Mouse (Mus musculus): ENCODE results near the gene Gm17509. TPM values are rescaled to one million over a fixed set of nuclear protein-coding genes. Genes with fewer than 3 reads are reported as not detected.

Gene Gm17509
- polyA plus RNA-seq, 1 experiment from 2014 or later: 0.12 TPM

DNA sequence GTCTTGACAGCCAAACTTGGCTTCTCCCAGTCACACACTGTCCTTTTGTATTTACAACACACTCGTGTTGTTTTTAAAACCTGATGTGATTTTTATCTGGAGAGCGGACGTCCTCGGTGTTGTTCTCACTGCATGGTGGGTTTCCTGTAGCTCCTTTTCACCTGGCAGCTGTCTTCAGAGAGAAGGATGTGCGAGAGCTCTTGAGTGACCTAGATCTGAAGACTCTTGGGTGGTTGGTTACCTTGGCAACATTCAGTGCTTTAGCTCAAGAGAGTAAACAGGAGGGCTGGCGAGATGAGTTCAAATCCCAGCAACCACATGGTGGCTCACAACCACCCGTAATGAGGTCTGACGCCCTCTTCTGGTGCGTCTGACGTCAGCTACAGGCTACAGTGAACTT is 4.7 kb downstream of the Gm17509 start:
- Histone ChIP-seq H3K27ac (ENCODE audit: low read length) (no peak overlapping the region), H3K9me3 (replicated peaks; ENCODE audit: control insufficient read depth, low read length) (no peaks in the 10 kb centered on the region), H3K4me1 (ENCODE audit: control insufficient read depth, insufficient read depth, low read length) (peaks cover 4% of the 10 kb centered on the region), H3K36me3 (ENCODE audit: control insufficient read depth, insufficient read depth) (no peaks in the 10 kb centered on the region), H3K4me3 (ENCODE audit: low read length) (no peak overlapping the region), H3K9ac (ENCODE audit: low read length) (no peak overlapping the region), H3K27me3 (ENCODE audit: control insufficient read depth, insufficient read depth, low read length) (0 out of 2 replicates have a peak, but pooled peaks cover 5% of the 10 kb centered on the region), H3K4me2 (ENCODE audit: low read depth, low read length) (no peak overlapping the region)
- ATAC-seq (replicated peaks; ENCODE audit: extremely low read depth, insufficient read depth, low FRiP score): peak; percentile 71
- 28% methylated on average over 10 of the region's 10 CpGs for WGBS

DNA sequence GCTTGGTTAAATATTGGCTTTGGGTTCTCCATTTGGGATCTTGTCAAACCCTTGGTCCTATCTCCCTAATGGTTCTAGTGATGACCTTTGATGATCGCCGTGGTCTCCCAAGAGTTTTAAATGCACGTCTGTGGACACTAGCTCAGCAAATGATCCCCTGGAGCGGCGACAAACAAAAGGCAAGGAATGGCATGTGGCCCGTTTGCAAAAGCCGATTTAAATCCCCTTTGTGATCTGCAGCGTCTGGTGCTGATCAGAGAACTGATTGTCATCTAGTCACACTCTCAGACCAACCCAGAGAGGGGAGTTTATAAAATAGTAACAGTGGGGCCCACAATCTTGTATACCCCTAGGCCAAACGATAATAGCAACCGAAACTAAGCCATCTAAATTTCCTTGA is 5.4 kb downstream of the Gm17509 start:
- 0 out of 2 replicates have a peak, but pooled peaks have one; percentile 7 for ATAC-seq (replicated peaks; ENCODE audit: extremely low read depth, insufficient read depth, low FRiP score)
- Histone ChIP-seq H3K4me2 (ENCODE audit: low read depth, low read length) (peak overlapping the region; percentile 37), H3K9ac (ENCODE audit: low read length) (no peak overlapping the region), H3K27me3 (ENCODE audit: control insufficient read depth, insufficient read depth, low read length) (0 out of 2 replicates have a peak, but pooled peaks cover 5% of the 10 kb centered on the region), H3K9me3 (replicated peaks; ENCODE audit: control insufficient read depth, low read length) (no peaks in the 10 kb centered on the region), H3K4me3 (ENCODE audit: low read length) (no peak overlapping the region), H3K4me1 (ENCODE audit: control insufficient read depth, insufficient read depth, low read length) (peaks cover 4% of the 10 kb centered on the region), H3K36me3 (ENCODE audit: control insufficient read depth, insufficient read depth) (no peaks in the 10 kb centered on the region), H3K27ac (ENCODE audit: low read length) (peak overlapping the region; percentile 68; the same call in 1 of the 2 replicates)
- WGBS: 26% methylated on average over 10 of the region's 10 CpGs

DNA sequence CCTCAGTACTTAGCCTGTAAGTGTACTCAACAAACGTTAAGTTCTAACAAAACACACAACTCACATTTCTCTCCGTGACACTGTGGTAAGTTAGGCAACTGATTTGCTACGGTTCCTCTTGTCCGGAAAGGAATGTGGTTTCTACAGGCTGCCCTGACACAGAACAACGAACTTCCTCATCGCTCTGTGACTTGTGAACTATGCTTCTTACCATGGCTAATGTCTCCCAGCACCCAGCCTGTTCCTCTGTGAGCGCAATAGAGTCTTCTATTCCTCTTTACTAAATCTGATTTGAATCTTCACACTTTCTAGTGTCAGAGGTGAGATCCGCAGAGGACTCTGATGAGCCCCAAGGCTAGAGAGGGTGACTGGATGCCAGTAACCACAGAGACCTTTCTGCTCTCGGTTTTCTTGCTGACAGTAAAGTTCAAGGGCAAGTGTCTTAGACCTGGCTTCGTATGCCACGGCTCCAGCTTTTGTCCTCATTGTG is 9.4 kb downstream of the Gm17509 start:
- H3K9me3 ChIP-seq (replicated peaks; ENCODE audit: control insufficient read depth, low read length): no peaks in the 10 kb centered on the region
- peaks cover 3% of the 10 kb centered on the region; the same call in 1 of the 2 replicates for H3K4me1 ChIP-seq (ENCODE audit: control insufficient read depth, insufficient read depth, low read length)
- H3K36me3 ChIP-seq (ENCODE audit: control insufficient read depth, insufficient read depth): no peaks in the 10 kb centered on the region
- H3K4me3 ChIP-seq (ENCODE audit: low read length): no peak overlapping the region
- 51% methylated on average over 11 of the region's 11 CpGs for WGBS
- H3K27me3 ChIP-seq (ENCODE audit: control insufficient read depth, insufficient read depth, low read length): no peaks in the 10 kb centered on the region; the same call in 1 of the 2 replicates
- H3K4me2 ChIP-seq (ENCODE audit: low read depth, low read length): no peak overlapping the region
- no peak overlapping the region for H3K9ac ChIP-seq (ENCODE audit: low read length)
- peak overlapping the region; percentile 37; the same call in 1 of the 2 replicates for H3K27ac ChIP-seq (ENCODE audit: low read length)
- ATAC-seq (replicated peaks; ENCODE audit: extremely low read depth, insufficient read depth, low FRiP score): no peak

DNA sequence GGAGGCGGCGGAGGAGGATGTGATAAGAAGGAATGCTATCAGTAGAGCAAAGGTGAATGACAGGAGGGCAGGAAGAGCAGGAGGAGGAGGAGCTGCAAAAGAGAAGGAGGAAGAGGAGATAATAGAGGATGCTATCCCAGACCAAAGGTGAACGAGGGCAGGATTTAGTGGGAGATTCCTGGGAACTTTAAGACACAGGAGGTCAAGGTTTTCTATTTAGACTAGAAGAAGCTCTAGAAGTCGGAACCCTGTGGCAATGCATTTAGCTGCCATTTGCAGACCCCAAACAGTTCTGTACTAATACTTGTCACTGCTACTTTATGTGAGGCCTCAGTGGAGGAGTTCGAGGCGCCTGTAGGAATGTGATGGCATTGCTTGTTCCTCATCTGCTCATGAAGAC is 12.6 kb downstream of the Gm17509 start, which contains the start of gene Emb:
Gene Emb, plus strand, starts transcription at position 301 of the 400 bp plus-strand sequence.
- Histone ChIP-seq H3K4me3 (ENCODE audit: low read length) (no peak within 1 kb of the TSS), H3K4me1 (ENCODE audit: control insufficient read depth, insufficient read depth, low read length) (peaks cover 3% of the 10 kb centered on the region; the same call in 1 of the 2 replicates), H3K36me3 (ENCODE audit: control insufficient read depth, insufficient read depth) (no peaks in the 10 kb centered on the region), H3K27ac (ENCODE audit: low read length) (no peak within 1 kb of the TSS), H3K27me3 (ENCODE audit: control insufficient read depth, insufficient read depth, low read length) (no peaks in the 10 kb centered on the region; the same call in 1 of the 2 replicates), H3K9me3 (replicated peaks; ENCODE audit: control insufficient read depth, low read length) (no peaks in the 10 kb centered on the region), H3K9ac (ENCODE audit: low read length) (no peak within 1 kb of the TSS), H3K4me2 (ENCODE audit: low read depth, low read length) (no peak within 1 kb of the TSS)
- WGBS: 41% methylated on average over 6 of the region's 6 CpGs
- ATAC-seq (replicated peaks; ENCODE audit: extremely low read depth, insufficient read depth, low FRiP score): no peak

DNA sequence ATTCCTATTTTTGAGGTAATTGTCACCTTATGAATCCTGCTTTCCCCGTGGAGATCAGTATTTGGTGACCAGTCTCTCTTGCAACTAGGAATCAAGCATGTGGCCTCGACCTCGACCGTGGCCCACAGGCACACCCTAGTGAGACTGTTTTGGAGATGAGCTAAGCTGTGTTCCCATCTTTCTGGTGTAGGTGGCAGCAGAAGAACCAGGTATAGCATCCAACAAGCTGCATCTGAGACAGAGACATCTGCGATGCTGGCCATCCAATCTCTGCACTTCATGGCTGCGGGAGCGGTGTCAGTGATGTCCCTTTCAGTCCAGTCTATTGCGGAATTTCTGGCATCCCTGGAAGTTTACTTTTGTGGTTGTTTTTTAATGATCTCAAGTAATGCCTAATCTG is 14.8 kb downstream of the Gm17509 start:
- no peaks in the 10 kb centered on the region; the same call in 1 of the 2 replicates for H3K27me3 ChIP-seq (ENCODE audit: control insufficient read depth, insufficient read depth, low read length)

DNA sequence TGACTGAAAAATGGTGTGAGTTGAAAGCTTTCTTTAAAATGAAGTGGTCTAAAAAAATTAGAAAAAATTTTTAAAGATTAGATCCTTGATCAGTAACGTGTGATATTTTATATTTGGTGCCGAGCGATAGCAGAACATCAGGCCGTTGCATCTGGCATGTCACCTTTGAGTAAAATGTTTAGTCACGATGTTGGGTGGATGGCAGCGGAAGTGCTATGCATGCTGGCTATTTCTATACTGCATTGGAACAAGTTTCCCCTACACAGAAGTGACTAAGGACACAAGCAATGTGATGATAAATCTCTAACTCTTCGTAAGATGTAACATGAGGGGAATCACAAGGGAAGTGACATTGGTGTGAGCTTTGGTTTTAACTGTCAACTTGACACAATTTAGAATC is 16.2 kb downstream of the Gm17509 start:
- Histone ChIP-seq H3K27me3 (ENCODE audit: control insufficient read depth, insufficient read depth, low read length) (no peaks in the 10 kb centered on the region; the same call in 1 of the 2 replicates), H3K27ac (ENCODE audit: low read length) (no peak overlapping the region), H3K9ac (ENCODE audit: low read length) (no peak overlapping the region), H3K9me3 (replicated peaks; ENCODE audit: control insufficient read depth, low read length) (no peaks in the 10 kb centered on the region), H3K4me1 (ENCODE audit: control insufficient read depth, insufficient read depth, low read length) (peaks cover 3% of the 10 kb centered on the region; the same call in 1 of the 2 replicates), H3K4me2 (ENCODE audit: low read depth, low read length) (no peak overlapping the region), H3K36me3 (ENCODE audit: control insufficient read depth, insufficient read depth) (no peaks in the 10 kb centered on the region), H3K4me3 (ENCODE audit: low read length) (no peak overlapping the region)
- 86% methylated on average over 7 of the region's 7 CpGs for WGBS
- ATAC-seq (replicated peaks; ENCODE audit: extremely low read depth, insufficient read depth, low FRiP score): no peak

More for the DNA sequence above, 14.8 kb downstream of the Gm17509 start:
- H3K27ac ChIP-seq (ENCODE audit: low read length): no peak overlapping the region
- no peak overlapping the region for H3K4me2 ChIP-seq (ENCODE audit: low read depth, low read length)
- no peaks in the 10 kb centered on the region for H3K9me3 ChIP-seq (replicated peaks; ENCODE audit: control insufficient read depth, low read length)
- no peaks in the 10 kb centered on the region for H3K36me3 ChIP-seq (ENCODE audit: control insufficient read depth, insufficient read depth)
- ATAC-seq (replicated peaks; ENCODE audit: extremely low read depth, insufficient read depth, low FRiP score): no peak
- no peak overlapping the region for H3K9ac ChIP-seq (ENCODE audit: low read length)
- H3K4me1 ChIP-seq (ENCODE audit: control insufficient read depth, insufficient read depth, low read length): peaks cover 3% of the 10 kb centered on the region; the same call in 1 of the 2 replicates
- 84% methylated on average over 8 of the region's 8 CpGs for WGBS
- H3K4me3 ChIP-seq (ENCODE audit: low read length): no peak overlapping the region

DNA sequence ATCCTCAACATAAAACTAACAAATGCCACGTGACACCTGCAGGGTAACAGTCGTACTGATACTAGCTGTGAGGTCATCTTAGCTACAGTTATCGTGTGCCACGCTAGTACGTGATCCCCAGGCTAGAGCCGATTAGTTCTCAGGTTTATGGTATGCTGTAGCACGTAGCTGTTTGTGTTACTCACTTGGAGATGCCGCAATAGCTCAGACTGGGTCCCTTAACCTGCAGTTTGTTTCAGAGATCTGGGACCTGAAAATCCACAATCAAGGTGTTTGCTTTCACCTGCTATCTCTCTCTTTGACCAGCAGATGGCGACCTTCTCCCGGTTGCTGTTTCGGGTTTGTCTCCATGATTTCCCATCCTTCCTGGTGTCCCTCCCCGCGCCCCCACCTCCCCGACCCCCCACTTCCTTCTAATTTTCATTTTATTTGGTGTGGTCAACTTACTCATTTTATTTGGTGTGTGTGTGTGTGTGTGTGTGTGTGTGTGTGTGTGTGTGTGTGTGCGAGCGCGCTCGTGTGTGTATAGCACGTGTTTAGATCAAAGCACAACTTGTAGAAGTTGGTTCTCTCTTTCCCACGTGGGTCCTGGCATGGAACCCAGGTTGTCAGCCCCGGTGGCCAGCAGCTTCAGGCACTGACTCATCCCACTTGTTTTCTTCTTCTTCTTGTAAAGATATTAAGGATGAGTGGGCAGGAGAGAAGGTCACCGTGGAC is 18.0 kb downstream of the Gm17509 start:
- 40% methylated on average over 22 of the region's 22 CpGs for WGBS
- H3K27me3 ChIP-seq (ENCODE audit: control insufficient read depth, insufficient read depth, low read length): no peaks in the 10 kb centered on the region; the same call in 1 of the 2 replicates
- H3K9me3 ChIP-seq (replicated peaks; ENCODE audit: control insufficient read depth, low read length): no peaks in the 10 kb centered on the region
- H3K4me3 ChIP-seq (ENCODE audit: low read length): no peak overlapping the region
- ATAC-seq (replicated peaks; ENCODE audit: extremely low read depth, insufficient read depth, low FRiP score): no peak
- H3K36me3 ChIP-seq (ENCODE audit: control insufficient read depth, insufficient read depth): no peaks in the 10 kb centered on the region
- no peak overlapping the region for H3K27ac ChIP-seq (ENCODE audit: low read length)
- H3K4me2 ChIP-seq (ENCODE audit: low read depth, low read length): no peak overlapping the region
- H3K9ac ChIP-seq (ENCODE audit: low read length): no peak overlapping the region
- peaks cover 3% of the 10 kb centered on the region; the same call in 1 of the 2 replicates for H3K4me1 ChIP-seq (ENCODE audit: control insufficient read depth, insufficient read depth, low read length)

DNA sequence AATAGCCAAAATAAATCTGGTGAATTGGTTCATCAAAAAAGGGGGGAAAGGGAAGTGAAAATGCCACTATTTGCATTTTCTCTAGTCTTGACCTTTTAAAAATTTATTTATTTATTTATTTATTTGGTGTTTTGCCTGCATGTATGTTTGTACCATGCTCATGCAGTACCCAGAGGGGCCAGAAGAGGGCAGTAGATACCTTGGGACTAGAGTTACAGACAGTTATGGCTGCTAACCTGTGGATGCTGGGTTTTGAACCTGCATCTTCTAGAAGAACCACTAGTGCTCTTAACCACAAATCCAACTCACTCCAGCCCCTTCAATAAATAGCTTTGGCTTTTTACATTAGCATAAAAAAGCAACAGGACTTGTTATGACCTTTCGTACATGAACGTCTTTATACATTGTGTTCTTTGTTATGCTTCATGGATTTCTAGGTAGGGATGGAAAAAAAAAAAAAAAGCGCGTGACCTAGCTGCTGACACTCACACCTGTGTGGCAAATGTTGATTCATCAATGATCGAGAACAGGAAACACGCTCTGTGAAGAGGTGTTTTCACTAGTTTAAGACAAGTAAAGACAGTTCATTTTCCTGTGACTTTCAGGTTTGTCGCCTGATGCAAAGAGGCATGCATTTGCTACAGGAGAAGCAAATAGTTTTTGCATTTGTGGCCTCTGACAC is 22.3 kb downstream of the Gm17509 start:
- Histone ChIP-seq H3K4me1 (ENCODE audit: control insufficient read depth, insufficient read depth, low read length) (no peaks in the 10 kb centered on the region), H3K9me3 (replicated peaks; ENCODE audit: control insufficient read depth, low read length) (no peaks in the 10 kb centered on the region), H3K9ac (ENCODE audit: low read length) (no peak overlapping the region), H3K4me2 (ENCODE audit: low read depth, low read length) (no peak overlapping the region), H3K36me3 (ENCODE audit: control insufficient read depth, insufficient read depth) (no peaks in the 10 kb centered on the region), H3K27me3 (ENCODE audit: control insufficient read depth, insufficient read depth, low read length) (no peaks in the 10 kb centered on the region), H3K27ac (ENCODE audit: low read length) (no peak overlapping the region), H3K4me3 (ENCODE audit: low read length) (no peak overlapping the region)
- ATAC-seq (replicated peaks; ENCODE audit: extremely low read depth, insufficient read depth, low FRiP score): no peak
- 89% methylated on average over 7 of the region's 7 CpGs for WGBS

DNA sequence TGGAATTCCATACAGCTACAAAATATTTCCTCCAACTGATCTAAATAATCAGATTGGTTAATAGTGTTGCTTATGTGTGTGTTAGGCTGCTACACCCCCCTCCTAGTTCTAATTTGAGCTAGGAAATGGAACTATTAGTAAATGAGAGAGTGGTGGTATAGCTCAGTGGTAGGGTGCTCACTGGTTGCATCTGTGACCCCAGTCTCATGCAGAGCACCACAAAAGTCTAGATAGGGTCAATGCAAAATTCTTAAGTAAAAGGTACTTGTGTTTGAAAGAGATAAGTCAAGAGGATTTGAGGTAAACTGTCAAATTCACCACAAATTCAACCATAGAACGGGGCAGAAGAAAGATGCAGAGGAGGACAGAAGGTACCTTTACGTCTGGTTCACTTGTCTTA is 23.2 kb downstream of the Gm17509 start:
- Histone ChIP-seq H3K27ac (ENCODE audit: low read length) (no peak overlapping the region), H3K4me2 (ENCODE audit: low read depth, low read length) (no peak overlapping the region), H3K9me3 (replicated peaks; ENCODE audit: control insufficient read depth, low read length) (no peaks in the 10 kb centered on the region), H3K4me1 (ENCODE audit: control insufficient read depth, insufficient read depth, low read length) (no peaks in the 10 kb centered on the region), H3K9ac (ENCODE audit: low read length) (no peak overlapping the region), H3K27me3 (ENCODE audit: control insufficient read depth, insufficient read depth, low read length) (no peaks in the 10 kb centered on the region), H3K4me3 (ENCODE audit: low read length) (no peak overlapping the region), H3K36me3 (ENCODE audit: control insufficient read depth, insufficient read depth) (no peaks in the 10 kb centered on the region)
- ATAC-seq (replicated peaks; ENCODE audit: extremely low read depth, insufficient read depth, low FRiP score): no peak
- WGBS: 88% methylated on average over 2 of the region's 2 CpGs

Measured in heart, embryonic 16.5 days (tissue).